Mouse (Mus musculus): ENCODE data around the gene Cfap52. TPM values are rescaled to one million over a fixed set of nuclear protein-coding genes. Genes with fewer than 3 reads are reported as not detected.

The Cfap52 gene
- polyA plus RNA-seq, 2 experiments = 0.02 TPM; not detected in 1

DNA sequence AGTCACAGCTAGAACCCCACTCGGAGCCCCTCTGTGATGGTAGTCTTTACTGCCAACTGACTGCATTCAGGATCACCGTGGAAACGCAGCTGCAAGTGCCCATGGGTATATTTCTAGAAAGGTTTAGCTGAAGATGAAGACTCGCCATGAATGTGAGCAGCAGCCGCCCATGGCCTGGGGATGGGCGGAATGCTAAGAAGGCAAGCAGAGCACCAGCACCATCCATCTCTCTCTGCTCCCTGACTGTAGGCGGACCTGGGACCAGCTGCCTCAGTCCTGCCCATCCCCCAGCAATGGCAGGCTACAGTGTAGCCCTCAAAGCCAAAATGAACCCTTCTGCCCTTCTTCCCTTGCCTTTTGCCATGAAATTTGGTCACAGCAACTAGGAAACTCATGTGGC, 69.8 kb downstream of the Cfap52 start:
- Histone ChIP-seq H3K27ac (no peak overlapping the region), H3K36me3 (replicated peaks; ENCODE audit: control insufficient read depth, insufficient read depth, low read depth) (no peaks in the 10 kb centered on the region), H3K4me2 (ENCODE audit: low read depth) (no peak overlapping the region), H3K4me1 (replicated peaks; ENCODE audit: control insufficient read depth in 2 of 2, insufficient read depth in 2 of 2, low read length in 1 of 2) (no peaks in the 10 kb centered on the region), H3K9me3 (ENCODE audit: control insufficient read depth, low read length) (no peaks in the 10 kb centered on the region), H3K27me3 (ENCODE audit: control insufficient read depth, insufficient read depth, low read length) (no peaks in the 10 kb centered on the region), H3K9ac (replicated peaks) (no peak overlapping the region), H3K4me3 (ENCODE audit: insufficient read depth in 1 of 2, low read depth in 2 of 2, low read length in 2 of 2) (no peak overlapping the region)
- TF ChIP-seq CTCF (IDR thresholded peaks at IDR 0.05; ENCODE audit: low read depth) (no peak), EP300 (IDR thresholded peaks at IDR 0.05; ENCODE audit: low read depth) (no peak)
- no peak for ATAC-seq (ENCODE audit: insufficient read depth)
- no peak for DNase-seq (ENCODE audit: low read depth in 3 of 3, low spot score in 3 of 3)
- WGBS (ENCODE audit: insufficient replicate concordance) = 65% methylated on average over 7 of the region's 7 CpGs

DNA sequence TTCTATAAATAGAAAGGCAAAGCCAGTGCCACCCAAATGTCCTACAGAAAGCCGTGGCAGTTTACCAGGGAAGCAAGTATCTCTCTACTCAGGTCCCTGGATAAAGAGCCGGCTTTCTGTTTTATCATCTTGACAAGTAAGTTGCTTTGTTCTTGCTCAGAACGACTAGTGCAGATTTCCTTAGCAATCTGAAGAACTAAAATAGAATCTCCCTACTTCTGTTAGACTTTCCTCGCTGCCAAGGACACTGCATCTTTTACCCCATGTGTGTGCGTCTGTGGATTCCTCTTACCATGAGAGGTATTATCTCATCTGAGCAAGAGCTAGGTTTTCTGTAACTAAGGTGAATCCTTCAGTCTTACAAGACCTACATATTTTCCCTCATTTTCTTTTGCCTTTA, 76.9 kb downstream of the Cfap52 start:
- no peaks in the 10 kb centered on the region for H3K27me3 ChIP-seq (ENCODE audit: control insufficient read depth, insufficient read depth, low read length)
- H3K27ac ChIP-seq = no peak overlapping the region
- H3K4me2 ChIP-seq (ENCODE audit: low read depth) = no peak overlapping the region
- H3K4me1 ChIP-seq (replicated peaks; ENCODE audit: control insufficient read depth in 2 of 2, insufficient read depth in 2 of 2, low read length in 1 of 2) = no peaks in the 10 kb centered on the region
- 60% methylated on average over 5 of the region's 5 CpGs for WGBS (ENCODE audit: insufficient replicate concordance)
- ATAC-seq (ENCODE audit: insufficient read depth) (no peak), DNase-seq (ENCODE audit: low read depth in 3 of 3, low spot score in 3 of 3) (no peak)
- H3K9me3 ChIP-seq (ENCODE audit: control insufficient read depth, low read length) = no peaks in the 10 kb centered on the region
- H3K4me3 ChIP-seq (ENCODE audit: insufficient read depth in 1 of 2, low read depth in 2 of 2, low read length in 2 of 2) = no peak overlapping the region
- no peak overlapping the region for H3K9ac ChIP-seq (replicated peaks)
- TF ChIP-seq CTCF (IDR thresholded peaks at IDR 0.05; ENCODE audit: low read depth) = no peak
- TF ChIP-seq EP300 (IDR thresholded peaks at IDR 0.05; ENCODE audit: low read depth) = no peak
- no peaks in the 10 kb centered on the region for H3K36me3 ChIP-seq (replicated peaks; ENCODE audit: control insufficient read depth, insufficient read depth, low read depth)

- DNase-seq (ENCODE audit: low read depth in 3 of 3, low spot score in 3 of 3) (no peak), ATAC-seq (ENCODE audit: insufficient read depth) (no peak)
- no peaks in the 10 kb centered on the region for H3K9me3 ChIP-seq (ENCODE audit: control insufficient read depth, low read length)
- no peaks in the 10 kb centered on the region for H3K36me3 ChIP-seq (replicated peaks; ENCODE audit: control insufficient read depth, insufficient read depth, low read depth)
- H3K4me2 ChIP-seq (ENCODE audit: low read depth) = no peak overlapping the region
- H3K4me3 ChIP-seq (ENCODE audit: insufficient read depth in 1 of 2, low read depth in 2 of 2, low read length in 2 of 2) = no peak overlapping the region
- 63% methylated on average over 2 of the region's 2 CpGs for whole genome bisulfite sequencing (ENCODE audit: insufficient replicate concordance)
- no peak overlapping the region for H3K9ac ChIP-seq (replicated peaks)
- no peaks in the 10 kb centered on the region for H3K4me1 ChIP-seq (replicated peaks; ENCODE audit: control insufficient read depth in 2 of 2, insufficient read depth in 2 of 2, low read length in 1 of 2)
- TF ChIP-seq EP300 (IDR thresholded peaks at IDR 0.05; ENCODE audit: low read depth) = no peak
- no peak; the same call in 1 of the 2 replicates for TF ChIP-seq CTCF (IDR thresholded peaks at IDR 0.05; ENCODE audit: low read depth)
- H3K27ac ChIP-seq = no peak overlapping the region
- no peaks in the 10 kb centered on the region for H3K27me3 ChIP-seq (ENCODE audit: control insufficient read depth, insufficient read depth, low read length)
Measured at GRCm38 (mm10) chr11:67885921-67886320, 79.5 kb downstream of the Cfap52 start.

Other genes starting within 250 kb of the Cfap52 start
- 0.15 and 0.21 TPM in 2 replicates for gene Glp2r, start 194.5 kb downstream of the Cfap52 start, polyA plus RNA-seq (2012; rRNA removed)
- 0.20 and 0.30 TPM in 2 replicates for gene Glp2r, start 194.5 kb downstream of the Cfap52 start, polyA plus RNA-seq (2014; fragmentation: Nextera tagmentation; extraction: Ambion mirVana)
- gene Gsg1l2, start 191.0 kb downstream of the Cfap52 start, polyA plus RNA-seq (2012; rRNA removed) = not detected in 2 replicates
- not detected in 2 replicates for gene Gsg1l2, start 191.0 kb downstream of the Cfap52 start, polyA plus RNA-seq (2014; fragmentation: Nextera tagmentation; extraction: Ambion mirVana)
- not detected in 2 replicates for gene Dhrs7c, start 167.5 kb downstream of the Cfap52 start, polyA plus RNA-seq (2012; rRNA removed)
- not detected in 2 replicates for gene Dhrs7c, start 167.5 kb downstream of the Cfap52 start, polyA plus RNA-seq (2014; fragmentation: Nextera tagmentation; extraction: Ambion mirVana)
- gene Usp43, start 43.5 kb downstream of the Cfap52 start, polyA plus RNA-seq (2012; rRNA removed) = 0.05 and 0.06 TPM in 2 replicates
- gene Usp43, start 43.5 kb downstream of the Cfap52 start, polyA plus RNA-seq (2014; fragmentation: Nextera tagmentation; extraction: Ambion mirVana) = 0.08 TPM in 1 of 2 replicates, not detected in the other
- 3.0 and 8.1 TPM in 2 replicates for gene Stx8, start 542 bp upstream of the Cfap52 start, polyA plus RNA-seq (2012; rRNA removed)
- gene Stx8, start 542 bp upstream of the Cfap52 start, polyA plus RNA-seq (2014; fragmentation: Nextera tagmentation; extraction: Ambion mirVana) = 22.0 and 24.5 TPM in 2 replicates